Mouse (Mus musculus): Measurements from ENCODE around the gene Bag6.
A peak's percentile ranks its signal among the peaks of the same experiment; 100 is the strongest.

The Bag6 gene

DNA sequence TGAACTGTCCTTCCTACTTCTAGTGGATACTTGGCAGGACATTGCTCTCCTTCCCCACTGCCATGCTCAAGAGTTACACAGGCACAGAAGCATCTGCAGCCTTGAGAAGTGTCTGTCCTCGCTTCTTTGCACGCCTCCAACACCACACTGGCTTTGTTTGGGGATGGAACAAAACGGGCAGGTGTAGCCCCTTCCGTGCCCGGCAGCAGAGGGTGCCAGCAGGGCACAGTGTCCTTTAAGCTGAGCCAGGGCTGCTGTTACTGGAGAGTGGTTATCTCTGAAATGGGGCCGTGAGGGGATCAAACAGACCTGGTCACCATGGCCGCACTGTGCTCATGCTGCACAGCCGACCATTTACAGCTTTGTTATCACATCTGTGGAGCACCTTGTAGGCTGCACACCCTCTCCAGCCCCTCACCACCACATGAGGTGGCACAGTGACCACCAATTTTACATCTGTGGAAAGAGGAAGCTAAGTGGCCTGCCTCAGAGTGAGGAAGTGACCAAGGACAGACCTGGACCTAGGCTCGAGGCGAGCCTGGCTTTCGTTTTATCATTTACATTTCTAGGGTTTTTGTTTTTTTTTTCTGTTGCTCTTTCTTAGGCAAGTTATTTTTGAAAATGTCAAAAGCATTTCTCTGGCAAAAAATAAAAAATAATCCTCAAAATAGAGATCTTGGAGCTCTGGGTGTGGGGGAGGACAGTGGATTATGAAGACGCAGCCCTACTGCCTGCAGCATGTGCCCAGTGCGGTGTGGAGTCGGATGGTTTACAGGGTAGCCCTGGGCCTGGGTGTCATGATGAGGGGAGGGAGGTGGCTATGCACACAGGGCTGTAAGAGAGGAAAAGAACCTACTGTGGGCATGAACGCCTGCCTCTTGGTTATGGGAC, 40.3 kb upstream of the Bag6 start:
- H3K4me3 ChIP-seq (replicated peaks; ENCODE audit: low read length), result no peak overlapping the region
- peaks cover 68% of the 10 kb centered on the region for H3K4me1 ChIP-seq (replicated peaks; ENCODE audit: low read depth, low read length)
- no peaks in the 10 kb centered on the region for H3K9me3 ChIP-seq (ENCODE audit: low read length)
- H3K27me3 ChIP-seq (ENCODE audit: insufficient read depth, low read length), result no peaks in the 10 kb centered on the region
- peaks cover 89% of the 10 kb centered on the region for H3K36me3 ChIP-seq (ENCODE audit: insufficient read depth, low read length)
- no peak for TF ChIP-seq NANOG (IDR thresholded peaks at IDR 0.05; ENCODE audit: borderline replicate concordance, low read length)

DNA sequence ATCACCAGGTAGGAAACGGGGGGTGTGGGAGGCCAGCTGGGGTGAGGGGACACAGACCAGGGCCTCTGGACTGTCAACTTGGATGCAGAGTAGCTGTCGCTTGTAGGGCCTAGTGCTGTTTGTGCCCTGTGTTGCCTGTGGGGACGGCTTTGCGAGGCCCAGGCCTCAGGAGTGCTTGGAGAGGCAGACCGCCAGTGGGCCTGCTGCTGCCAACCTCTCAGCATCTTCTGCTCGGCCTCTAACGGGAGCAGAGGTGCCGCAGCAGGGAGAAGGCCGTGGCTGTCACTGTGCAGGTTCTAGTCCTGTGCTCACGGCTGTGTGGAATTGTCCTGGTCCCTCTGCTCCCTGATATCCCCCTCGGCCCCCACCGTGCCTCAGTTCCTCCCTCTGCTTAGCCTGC, 38.4 kb upstream of the Bag6 start:
- peaks cover 91% of the 10 kb centered on the region for H3K36me3 ChIP-seq (ENCODE audit: insufficient read depth, low read length)
- peaks cover 68% of the 10 kb centered on the region for H3K4me1 ChIP-seq (replicated peaks; ENCODE audit: low read depth, low read length)
- H3K9me3 ChIP-seq (ENCODE audit: low read length), result no peaks in the 10 kb centered on the region
- TF ChIP-seq CTCF (conservative IDR thresholded peaks at IDR 0.05; ENCODE audit: low read length) (no peak), NANOG (IDR thresholded peaks at IDR 0.05; ENCODE audit: borderline replicate concordance, low read length) (no peak)
- H3K4me3 ChIP-seq (replicated peaks; ENCODE audit: low read length), result peak overlapping the region; percentile 52
- H3K27me3 ChIP-seq (ENCODE audit: insufficient read depth, low read length), result no peaks in the 10 kb centered on the region

DNA sequence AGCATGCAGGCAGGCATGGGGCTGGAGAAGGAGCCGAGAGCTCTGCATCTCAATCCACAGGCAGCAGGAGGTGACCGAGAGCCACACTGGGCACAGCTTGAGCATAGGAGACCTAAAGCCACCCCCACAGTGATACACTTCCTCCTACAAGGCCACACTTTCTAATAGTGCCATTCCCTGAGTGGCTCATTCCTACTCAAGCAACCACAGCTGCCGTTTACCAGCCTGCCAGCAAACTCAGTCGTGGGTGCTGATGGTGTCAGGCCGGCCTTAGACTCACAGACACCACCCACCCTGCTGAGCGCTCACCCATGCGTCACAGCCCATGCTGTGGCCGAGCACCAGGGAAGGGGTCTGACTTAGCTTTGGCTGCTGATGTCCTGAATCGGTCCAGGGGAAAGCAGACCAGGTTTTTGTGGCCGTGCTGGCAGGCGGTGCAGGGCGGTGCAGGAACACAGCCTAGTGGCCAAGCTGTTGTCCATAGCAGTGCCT, 37.8 kb upstream of the Bag6 start:
- Histone ChIP-seq H3K36me3 (ENCODE audit: insufficient read depth, low read length) (peaks cover 92% of the 10 kb centered on the region), H3K9me3 (ENCODE audit: low read length) (no peaks in the 10 kb centered on the region), H3K4me1 (replicated peaks; ENCODE audit: low read depth, low read length) (peaks cover 70% of the 10 kb centered on the region), H3K27me3 (ENCODE audit: insufficient read depth, low read length) (no peaks in the 10 kb centered on the region), H3K4me3 (replicated peaks; ENCODE audit: low read length) (peak overlapping the region; percentile 52)
- no peak for TF ChIP-seq POU5F1 (IDR thresholded peaks at IDR 0.05; ENCODE audit: borderline replicate concordance, low read length)
- TF ChIP-seq NANOG (IDR thresholded peaks at IDR 0.05; ENCODE audit: borderline replicate concordance, low read length), result no peak
- no peak for TF ChIP-seq CTCF (conservative IDR thresholded peaks at IDR 0.05; ENCODE audit: low read length)

DNA sequence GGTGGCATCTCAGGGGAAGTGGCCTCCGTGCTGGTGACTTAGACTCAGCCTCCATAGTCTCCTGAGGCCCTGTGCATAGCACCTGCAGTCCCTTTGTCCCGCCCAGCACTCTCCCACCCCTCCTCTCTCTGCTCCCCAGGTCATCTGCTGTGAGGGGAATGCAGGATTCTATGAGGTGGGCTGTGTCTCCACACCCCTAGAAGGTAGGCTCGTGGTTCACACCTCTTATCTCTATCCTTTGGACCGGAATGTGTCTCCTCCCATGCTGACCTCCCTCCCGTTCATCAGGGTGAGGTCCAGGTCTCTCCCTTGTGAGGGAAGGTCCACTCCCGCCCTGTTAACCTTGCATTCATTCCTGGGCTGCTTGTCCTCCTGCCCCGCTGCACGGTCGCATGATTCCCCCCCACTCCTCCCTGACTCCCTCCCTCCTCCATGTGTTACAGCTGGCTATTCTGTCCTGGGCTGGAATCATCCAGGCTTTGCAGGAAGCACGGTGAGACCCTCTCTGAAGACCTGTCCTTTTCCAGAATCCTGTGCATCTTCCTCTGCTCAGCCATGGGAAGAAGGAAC, 34.7 kb upstream of the Bag6 start:
- TF ChIP-seq POU5F1 (IDR thresholded peaks at IDR 0.05; ENCODE audit: borderline replicate concordance, low read length) (no peak), NANOG (IDR thresholded peaks at IDR 0.05; ENCODE audit: borderline replicate concordance, low read length) (no peak), CTCF (conservative IDR thresholded peaks at IDR 0.05; ENCODE audit: low read length) (no peak)
- H3K9me3 ChIP-seq (ENCODE audit: low read length), result no peaks in the 10 kb centered on the region
- H3K36me3 ChIP-seq (ENCODE audit: insufficient read depth, low read length), result peaks cover 80% of the 10 kb centered on the region

DNA sequence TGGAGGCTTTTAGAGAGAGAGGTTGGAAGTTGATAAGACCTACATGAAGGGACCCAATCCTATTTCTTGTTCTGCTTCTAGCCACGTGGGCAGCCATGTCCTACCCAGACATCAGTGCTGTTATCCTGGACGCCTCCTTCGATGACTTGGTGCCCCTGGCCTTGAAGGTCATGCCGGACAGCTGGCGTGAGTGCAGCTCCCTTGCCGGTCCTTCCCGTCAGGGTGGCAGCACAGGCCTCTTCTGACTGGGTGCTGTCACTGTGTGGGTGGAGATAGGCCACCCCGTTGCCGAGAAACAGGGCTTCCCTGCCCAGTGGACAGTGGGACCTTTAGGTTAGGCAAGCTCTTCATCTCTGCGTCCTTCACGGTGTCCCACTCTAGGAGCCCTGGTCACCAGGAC, 33.8 kb upstream of the Bag6 start:
- Histone ChIP-seq H3K4me1 (replicated peaks; ENCODE audit: low read depth, low read length) (peaks cover 64% of the 10 kb centered on the region), H3K9me3 (ENCODE audit: low read length) (no peaks in the 10 kb centered on the region), H3K27me3 (ENCODE audit: insufficient read depth, low read length) (no peaks in the 10 kb centered on the region), H3K4me3 (replicated peaks; ENCODE audit: low read length) (no peak overlapping the region), H3K36me3 (ENCODE audit: insufficient read depth, low read length) (peaks cover 72% of the 10 kb centered on the region)
- TF ChIP-seq POU5F1 (IDR thresholded peaks at IDR 0.05; ENCODE audit: borderline replicate concordance, low read length) (no peak), CTCF (conservative IDR thresholded peaks at IDR 0.05; ENCODE audit: low read length) (no peak), NANOG (IDR thresholded peaks at IDR 0.05; ENCODE audit: borderline replicate concordance, low read length) (no peak)

More for the DNA sequence above, 34.7 kb upstream of the Bag6 start:
- Histone ChIP-seq H3K27me3 (ENCODE audit: insufficient read depth, low read length) (no peaks in the 10 kb centered on the region), H3K4me1 (replicated peaks; ENCODE audit: low read depth, low read length) (peaks cover 61% of the 10 kb centered on the region), H3K4me3 (replicated peaks; ENCODE audit: low read length) (peak overlapping the region; percentile 35)

DNA sequence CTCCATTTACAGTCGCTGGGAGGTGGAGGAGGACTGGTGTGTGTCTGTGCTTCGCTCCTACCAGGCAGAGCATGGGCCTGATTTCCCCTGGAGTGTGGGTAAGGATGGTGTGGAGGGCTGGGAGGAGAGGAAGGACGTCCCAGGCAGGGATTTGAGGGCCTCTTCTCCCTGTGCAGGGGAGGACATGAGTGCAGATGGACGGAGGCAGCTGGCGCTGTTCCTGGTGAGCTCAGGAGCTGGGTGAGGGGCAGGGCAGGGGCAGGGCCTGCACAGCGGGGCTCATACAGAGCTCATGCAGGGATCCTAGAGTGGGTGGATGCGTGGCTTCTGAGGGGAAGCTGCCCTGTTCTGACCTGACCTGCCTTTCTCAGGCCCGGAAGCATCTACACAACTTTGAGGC, 32.7 kb upstream of the Bag6 start:
- no peak overlapping the region for H3K4me3 ChIP-seq (replicated peaks; ENCODE audit: low read length)
- peaks cover 61% of the 10 kb centered on the region for H3K36me3 ChIP-seq (ENCODE audit: insufficient read depth, low read length)
- TF ChIP-seq CTCF (conservative IDR thresholded peaks at IDR 0.05; ENCODE audit: low read length) (no peak), POU5F1 (IDR thresholded peaks at IDR 0.05; ENCODE audit: borderline replicate concordance, low read length) (no peak), NANOG (IDR thresholded peaks at IDR 0.05; ENCODE audit: borderline replicate concordance, low read length) (no peak)
- no peaks in the 10 kb centered on the region for H3K9me3 ChIP-seq (ENCODE audit: low read length)
- H3K4me1 ChIP-seq (replicated peaks; ENCODE audit: low read depth, low read length), result peaks cover 56% of the 10 kb centered on the region
- H3K27me3 ChIP-seq (ENCODE audit: insufficient read depth, low read length), result no peaks in the 10 kb centered on the region

DNA sequence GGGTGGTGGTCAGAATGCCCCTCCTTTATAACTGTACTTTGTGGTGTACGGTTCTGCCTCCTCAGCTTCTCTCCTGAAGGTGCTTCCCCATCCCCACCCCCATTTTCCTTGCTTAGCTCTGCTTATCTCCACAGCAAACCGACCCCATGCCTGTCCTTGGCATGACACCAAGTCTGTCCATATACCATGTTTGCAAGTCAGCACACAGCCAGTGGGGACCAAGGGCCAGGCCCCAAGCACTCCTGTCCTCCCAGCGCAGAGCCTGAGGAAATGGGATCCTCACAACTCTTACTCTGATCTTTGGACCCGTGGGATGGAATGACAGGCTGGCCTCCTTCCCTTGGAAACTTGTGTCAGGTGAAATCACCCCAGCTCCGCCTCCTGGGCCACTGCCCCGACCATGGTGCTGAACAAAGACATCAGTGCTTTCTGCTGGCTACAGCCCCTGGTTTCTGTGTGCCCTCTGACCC, 31.7 kb upstream of the Bag6 start:
- Histone ChIP-seq H3K9me3 (ENCODE audit: low read length) (no peaks in the 10 kb centered on the region), H3K4me3 (replicated peaks; ENCODE audit: low read length) (no peak overlapping the region), H3K4me1 (replicated peaks; ENCODE audit: low read depth, low read length) (peaks cover 56% of the 10 kb centered on the region), H3K36me3 (ENCODE audit: insufficient read depth, low read length) (peaks cover 53% of the 10 kb centered on the region), H3K27me3 (ENCODE audit: insufficient read depth, low read length) (no peaks in the 10 kb centered on the region)
- TF ChIP-seq NANOG (IDR thresholded peaks at IDR 0.05; ENCODE audit: borderline replicate concordance, low read length), result no peak
- TF ChIP-seq POU5F1 (IDR thresholded peaks at IDR 0.05; ENCODE audit: borderline replicate concordance, low read length), result no peak
- TF ChIP-seq CTCF (conservative IDR thresholded peaks at IDR 0.05; ENCODE audit: low read length), result no peak

DNA sequence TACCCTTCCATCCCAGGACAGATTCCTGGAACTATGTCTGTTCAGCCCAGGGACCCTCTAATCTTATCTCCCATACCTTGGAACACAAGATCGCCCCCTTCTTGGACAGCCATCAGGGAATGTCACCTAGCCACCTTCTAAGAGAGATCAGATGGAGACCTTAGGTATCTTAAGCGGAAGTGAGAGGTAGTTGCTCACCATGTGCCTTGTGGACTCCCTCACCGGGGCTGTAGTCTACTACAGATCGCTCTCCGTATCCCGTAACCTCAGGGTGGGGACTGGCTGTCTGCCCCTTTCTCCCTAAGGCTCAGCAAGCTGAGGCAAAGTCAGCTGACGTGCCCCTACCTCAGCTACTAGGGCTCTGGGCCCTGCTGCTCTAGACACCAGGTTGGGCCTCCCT, 30.9 kb upstream of the Bag6 start:
- Histone ChIP-seq H3K36me3 (ENCODE audit: insufficient read depth, low read length) (peaks cover 45% of the 10 kb centered on the region), H3K4me1 (replicated peaks; ENCODE audit: low read depth, low read length) (peaks cover 55% of the 10 kb centered on the region), H3K4me3 (replicated peaks; ENCODE audit: low read length) (no peak overlapping the region), H3K27me3 (ENCODE audit: insufficient read depth, low read length) (no peaks in the 10 kb centered on the region), H3K9me3 (ENCODE audit: low read length) (no peaks in the 10 kb centered on the region)
- TF ChIP-seq NANOG (IDR thresholded peaks at IDR 0.05; ENCODE audit: borderline replicate concordance, low read length), result no peak

All from E14TG2a.4 (cell line).